Mouse (Mus musculus) heart, adult 2 months (tissue): Measurements from ENCODE around the gene Gstcd. TPM values are rescaled to one million over a fixed set of nuclear protein-coding genes. Genes with fewer than 3 reads are reported as not detected.

Experiments used
- DNase-seq, 2 experiments: peaks; one replicate each; pipeline ENCODE4 v3.0.0; 2021
- H3K27ac ChIP-seq: fragments of 200-600 bp; 2 replicates; pipeline ENCODE4 v1.8.1; 2022
- H3K27me3 ChIP-seq: fragments of 200-500 bp; 2 replicates; pipeline ENCODE4 v1.6.1; 2012; ENCODE audit warnings: mild to moderate bottlenecking, low read length, inconsistent platforms, mixed read lengths; ENCODE audit not compliant: control insufficient read depth, insufficient read depth
- H3K36me3 ChIP-seq: fragments of 200-500 bp; 2 replicates; pipeline ENCODE4 v1.6.1; 2012; ENCODE audit warnings: low read length, inconsistent platforms; ENCODE audit not compliant: control insufficient read depth, insufficient read depth
- H3K4me1 ChIP-seq: fragments of 200-500 bp; 2 replicates; pipeline ENCODE4 v1.6.1; 2011; ENCODE audit warnings: low read length; ENCODE audit not compliant: control insufficient read depth, insufficient read depth
- H3K4me3 ChIP-seq: fragments of 200-600 bp; 2 replicates; pipeline ENCODE4 v1.8.1; 2022
- H3K79me2 ChIP-seq: fragments of 200-500 bp; replicated peaks from 2 replicates; pipeline ENCODE4 v1.6.1; 2012; ENCODE audit warnings: mild to moderate bottlenecking, inconsistent platforms, low read length, moderate library complexity, mixed read lengths; ENCODE audit not compliant: control insufficient read depth, insufficient read depth
- H3K9ac ChIP-seq: fragments of 200-500 bp; 2 replicates; pipeline ENCODE4 v1.6.1; 2012; ENCODE audit warnings: low read depth, mild to moderate bottlenecking, control low read depth, inconsistent platforms, low read length, mixed read lengths
- CTCF ChIP-seq: fragments of 200-600 bp; IDR thresholded peaks from 2 replicates; pipeline ENCODE4 v1.8.1; 2022; ENCODE audit warnings: antibody characterized with exemption, mild to moderate bottlenecking, moderate library complexity
- EP300 ChIP-seq: fragments of 200-500 bp; IDR thresholded peaks from 2 replicates; pipeline ENCODE4 v1.6.1; 2011; ENCODE audit warnings: low read depth, low read length, control low read depth; ENCODE audit not compliant: insufficient read depth
- POLR2A ChIP-seq: fragments of 200-500 bp; IDR thresholded peaks from 2 replicates; pipeline ENCODE4 v1.6.1; 2011; ENCODE audit warnings: mild to moderate bottlenecking, low read depth, low read length, control low read depth; ENCODE audit not compliant: insufficient read depth
- WGBS: fragments of 180-500 bp; shearing (Covaris S2); methylation state at CpG from one replicate; pipeline ENCODE4 v1.1.7; 2018; 5-methylcytosine and 5-hydroxymethylcytosine counted together
- intact Hi-C: fragments of 180-260 bp; cut with DNase I; formaldehyde crosslinking; loops from one replicate; pipeline ENCODE4 v1.15.1; 2025
- polyA plus RNA-seq: library from polyadenylated mRNA; depleted of rRNA; stranded (reverse); fragments of >200 nt; gene quantifications from 2 replicates; pipeline ENCODE4 v1.2.3, GENCODE M21; 2012
- total RNA-seq, 2 experiments: library from RNA; stranded (reverse); gene quantifications; 2 replicates each; pipeline ENCODE4 v1.2.3; 2021

Gstcd gene
- total and polyA plus RNA-seq, 3 experiments = 0.72 to 2.9 (median 2.6) TPM

DNA sequence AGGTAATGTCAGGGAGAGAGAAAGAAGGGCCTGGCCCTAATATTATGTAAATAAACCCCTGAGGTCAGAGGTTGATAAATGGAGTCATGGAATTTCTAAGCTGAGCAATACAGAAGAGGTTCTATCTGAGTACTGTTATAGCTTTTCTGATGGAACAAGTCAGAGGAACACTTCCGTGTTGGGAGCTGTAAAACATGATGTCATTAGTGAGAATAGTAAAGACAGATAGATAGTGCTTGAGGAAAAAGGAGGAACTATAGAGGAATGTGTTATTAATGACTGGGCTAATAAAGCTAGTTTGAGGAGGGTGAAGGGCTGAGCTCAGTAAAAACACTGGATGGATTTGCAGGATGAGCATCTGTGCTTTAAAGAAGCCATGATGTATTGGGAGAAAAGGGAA lies 2.5 kb upstream of the Gstcd start:
- intact Hi-C loops = loop anchor here (5.0 kb wide), 2 partner anchors 347 to 412 kb away; partner anchors contain the start of genes Aimp1 and Tbck
- TF ChIP-seq POLR2A (no peak), EP300 (no peak), CTCF (no peak)
- 40% methylated on average over 1 of the region's 1 CpGs for WGBS

GRCm38 (mm10) chr3:133092936-133093335 lies 1.1 kb upstream of the Gstcd start:
- Histone ChIP-seq H3K27ac (no peak overlapping the region), H3K4me1 (no peaks in the 10 kb centered on the region; the same call in none of the 2 replicates), H3K9ac (no peak overlapping the region), H3K36me3 (peaks cover 2% of the 10 kb centered on the region), H3K4me3 (peak overlapping the region; percentile 62; the same call in 1 of the 2 replicates), H3K79me2 (peaks cover 1% of the 10 kb centered on the region; the same call in 1 of the 2 replicates), H3K27me3 (no peaks in the 10 kb centered on the region)
- intact Hi-C loops = loop anchor here (2.0 to 5.0 kb wide), 3 partner anchors 218 to 411 kb away; partner anchors contain the start of genes Aimp1, Ppa2 and Tbck
- no peak for TF ChIP-seq CTCF
- TF ChIP-seq EP300 = no peak
- no peak for TF ChIP-seq POLR2A
- DNase-seq = no peak
- WGBS = 64% methylated on average over 1 of the region's 1 CpGs

More for the DNA sequence above, 2.5 kb upstream of the Gstcd start:
- H3K27ac ChIP-seq = no peak overlapping the region
- no peak for DNase-seq
- H3K27me3 ChIP-seq = no peaks in the 10 kb centered on the region
- no peak overlapping the region for H3K9ac ChIP-seq
- H3K4me3 ChIP-seq = no peak overlapping the region
- H3K79me2 ChIP-seq = peaks cover 1% of the 10 kb centered on the region; the same call in 1 of the 2 replicates
- H3K4me1 ChIP-seq = no peaks in the 10 kb centered on the region; the same call in none of the 2 replicates
- H3K36me3 ChIP-seq = peaks cover 2% of the 10 kb centered on the region

- H3K4me1 ChIP-seq = no peaks in the 10 kb centered on the region; the same call in none of the 2 replicates
- intact Hi-C loops = loop anchor here (2.0 to 5.0 kb wide), 3 partner anchors 218 to 410 kb away; partner anchors contain the start of genes Aimp1, Ppa2 and Tbck
- peaks cover 2% of the 10 kb centered on the region for H3K36me3 ChIP-seq
- H3K27me3 ChIP-seq = no peaks in the 10 kb centered on the region
- H3K4me3 ChIP-seq = peak overlapping the region; percentile 62
- WGBS = under 1% methylated on average over 7 of the region's 7 CpGs
- peak overlapping the region; percentile 80 for H3K9ac ChIP-seq
- no peak for TF ChIP-seq CTCF
- no peak for TF ChIP-seq EP300
- TF ChIP-seq POLR2A = no peak
- H3K27ac ChIP-seq = peak overlapping the region; percentile 95
- peaks cover 1% of the 10 kb centered on the region; the same call in 1 of the 2 replicates for H3K79me2 ChIP-seq
- DNase-seq = no peak
These were observed 531 bp upstream of the Gstcd start for GRCm38 (mm10) chr3:133092274-133092853.

- peak overlapping the region; percentile 80 for H3K9ac ChIP-seq
- no peaks in the 10 kb centered on the region; the same call in none of the 2 replicates for H3K4me1 ChIP-seq
- under 1% methylated on average over 44 of the region's 44 CpGs for WGBS
- TF ChIP-seq CTCF (no peak), EP300 (no peak)
- DNase-seq = no peak
- H3K79me2 ChIP-seq = peaks cover 1% of the 10 kb centered on the region; the same call in 1 of the 2 replicates
- no peaks in the 10 kb centered on the region for H3K27me3 ChIP-seq
- peak overlapping the region; percentile 62 for H3K4me3 ChIP-seq
- intact Hi-C loops = loop anchor here (5.0 kb wide), 2 partner anchors 344 to 409 kb away; partner anchors contain the start of genes Aimp1 and Tbck
- H3K36me3 ChIP-seq = peaks cover 2% of the 10 kb centered on the region
- peak overlapping the region; percentile 95 for H3K27ac ChIP-seq
These were observed 641 bp downstream of the Gstcd start for GRCm38 (mm10) chr3:133091121-133091663.

DNA sequence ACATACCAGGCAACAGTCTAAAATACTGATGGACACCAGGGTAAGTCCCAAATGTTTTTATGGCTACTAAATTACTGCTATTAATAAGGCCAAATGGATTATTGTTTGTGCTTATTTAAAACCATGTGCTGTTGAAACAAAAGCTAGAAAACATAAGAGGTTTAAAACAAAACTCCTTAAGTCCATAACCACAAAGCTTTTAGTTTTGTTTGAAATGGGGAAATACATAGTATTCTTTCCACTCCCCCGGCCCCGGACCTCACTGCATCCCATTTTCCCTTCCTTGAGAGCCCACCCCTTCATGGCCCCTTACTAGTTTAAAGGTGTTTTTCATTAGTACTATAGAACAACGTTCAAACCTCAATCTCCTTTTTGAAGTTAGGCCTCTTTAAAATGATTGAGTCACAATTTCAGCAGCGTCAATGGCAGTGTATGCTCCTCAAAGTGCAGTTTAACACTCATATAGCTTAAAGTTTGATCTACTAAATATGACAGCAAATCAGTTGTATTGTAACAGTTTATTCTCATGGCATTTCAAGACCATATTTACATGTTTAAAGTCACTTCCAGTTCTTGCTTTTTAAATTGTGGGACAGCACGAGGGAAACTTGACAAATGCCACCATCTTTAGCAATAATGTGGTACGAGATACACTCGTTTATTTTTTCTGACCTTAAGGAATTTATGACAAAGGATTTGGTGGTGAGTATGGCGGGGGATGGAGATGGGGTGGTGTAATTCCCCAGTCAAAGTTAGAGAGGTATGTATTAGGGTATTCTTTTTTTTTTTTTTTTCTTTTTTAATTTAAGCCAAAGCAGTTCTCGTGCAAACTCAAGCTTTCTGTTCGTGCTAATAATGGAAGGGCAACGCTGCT lies 1.3 kb downstream of the Gstcd start:
- no peak for DNase-seq
- Histone ChIP-seq H3K36me3 (peaks cover 2% of the 10 kb centered on the region), H3K9ac (peak overlapping the region; percentile 80), H3K27me3 (no peaks in the 10 kb centered on the region), H3K27ac (no peak overlapping the region; the same call in 1 of the 2 replicates), H3K79me2 (no peaks in the 10 kb centered on the region; the same call in 1 of the 2 replicates), H3K4me1 (no peaks in the 10 kb centered on the region; the same call in none of the 2 replicates), H3K4me3 (peak overlapping the region; percentile 62)
- intact Hi-C loops = loop anchor here (5.0 kb wide), 2 partner anchors 343 to 408 kb away; partner anchors contain the start of genes Aimp1 and Tbck
- TF ChIP-seq POLR2A = no peak
- TF ChIP-seq EP300 = no peak
- no peak for TF ChIP-seq CTCF
- 10% methylated on average over 11 of the region's 11 CpGs for WGBS
